Mouse (Mus musculus): ENCODE measurements around the gene Evx2. TPM values are rescaled to one million over a fixed set of nuclear protein-coding genes. Genes with fewer than 3 reads are reported as not detected.

Evx2 gene
- total RNA-seq, 2 experiments from 2014 or later = not detected

GRCm38 (mm10) chr2:74696442-74697335, 37.3 kb upstream of the Evx2 start:
- intact Hi-C loops (cut with DNase I) = loop anchor here (5.0 kb wide), 1 partner anchor 616 kb away; no protein-coding TSS in a partner anchor
- DNase-seq = no peak

DNA sequence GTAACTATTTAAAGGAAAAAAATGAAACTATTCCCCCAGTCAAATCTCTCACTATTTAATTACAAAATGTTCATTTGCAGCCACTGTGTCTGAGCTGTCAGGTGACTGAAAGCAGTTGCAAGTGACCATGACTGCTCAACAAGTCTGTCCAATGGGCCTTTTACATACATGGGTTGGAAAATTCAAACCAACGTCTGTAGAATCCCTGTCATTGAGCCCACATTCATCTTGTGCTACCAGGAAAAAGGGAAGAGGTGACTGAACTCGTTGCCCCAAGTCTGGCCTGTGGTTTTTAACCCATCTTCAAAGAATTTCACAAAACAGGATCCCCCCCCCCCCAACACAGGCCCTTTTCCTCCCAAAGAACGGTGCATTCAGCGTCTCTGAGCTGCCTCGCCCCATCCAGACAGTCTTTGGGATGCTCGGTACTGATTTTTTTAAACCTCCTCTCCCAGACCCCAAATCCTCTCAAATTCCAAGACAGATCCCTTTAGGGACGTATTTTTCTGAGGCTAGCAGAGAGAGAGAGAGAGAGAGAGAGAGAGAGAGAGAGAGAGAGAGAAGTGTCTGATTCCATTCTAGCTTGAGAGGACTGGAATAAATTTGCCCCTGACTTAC, 36.6 kb upstream of the Evx2 start:
- no peak for DNase-seq
- intact Hi-C loops (cut with DNase I) = loop anchor here (5.0 kb wide), 1 partner anchor 616 kb away; no protein-coding TSS in a partner anchor

GRCm38 (mm10) chr2:74695383-74695782, 36.0 kb upstream of the Evx2 start:
- intact Hi-C loops (cut with DNase I) = loop anchor here (5.0 kb wide), 1 partner anchor 617 kb away; no protein-coding TSS in a partner anchor
- DNase-seq = no peak

GRCm38 (mm10) chr2:74694066-74694465, 34.7 kb upstream of the Evx2 start:
- intact Hi-C loops (cut with DNase I) = no loop called here
- DNase-seq = no peak

DNA sequence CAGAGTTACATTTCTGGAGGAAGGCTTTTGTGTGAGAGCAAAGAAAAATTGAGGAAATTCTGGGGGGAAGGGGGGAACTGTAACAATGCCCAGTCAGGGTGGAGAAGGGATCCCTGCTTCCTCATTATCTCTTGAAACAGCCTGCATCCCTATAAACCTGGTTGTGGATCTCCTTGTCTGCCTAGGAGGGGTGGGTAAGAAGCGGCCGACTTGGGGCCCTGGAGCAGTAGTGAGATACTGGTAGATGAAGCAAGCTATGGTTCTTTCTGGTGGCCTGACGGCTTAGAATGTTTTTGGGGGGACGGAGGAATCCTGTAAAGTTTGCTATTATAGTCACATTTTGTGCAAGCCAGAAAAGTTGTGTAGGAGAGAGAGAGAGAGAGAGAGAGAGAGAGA, 34.1 kb upstream of the Evx2 start:
- intact Hi-C loops (cut with DNase I) = no loop called here
- DNase-seq = no peak

- intact Hi-C loops (cut with DNase I) = no loop called here
- DNase-seq = no peak
Observed at GRCm38 (mm10) chr2:74692808-74693431, 33.6 kb upstream of the Evx2 start.

DNA sequence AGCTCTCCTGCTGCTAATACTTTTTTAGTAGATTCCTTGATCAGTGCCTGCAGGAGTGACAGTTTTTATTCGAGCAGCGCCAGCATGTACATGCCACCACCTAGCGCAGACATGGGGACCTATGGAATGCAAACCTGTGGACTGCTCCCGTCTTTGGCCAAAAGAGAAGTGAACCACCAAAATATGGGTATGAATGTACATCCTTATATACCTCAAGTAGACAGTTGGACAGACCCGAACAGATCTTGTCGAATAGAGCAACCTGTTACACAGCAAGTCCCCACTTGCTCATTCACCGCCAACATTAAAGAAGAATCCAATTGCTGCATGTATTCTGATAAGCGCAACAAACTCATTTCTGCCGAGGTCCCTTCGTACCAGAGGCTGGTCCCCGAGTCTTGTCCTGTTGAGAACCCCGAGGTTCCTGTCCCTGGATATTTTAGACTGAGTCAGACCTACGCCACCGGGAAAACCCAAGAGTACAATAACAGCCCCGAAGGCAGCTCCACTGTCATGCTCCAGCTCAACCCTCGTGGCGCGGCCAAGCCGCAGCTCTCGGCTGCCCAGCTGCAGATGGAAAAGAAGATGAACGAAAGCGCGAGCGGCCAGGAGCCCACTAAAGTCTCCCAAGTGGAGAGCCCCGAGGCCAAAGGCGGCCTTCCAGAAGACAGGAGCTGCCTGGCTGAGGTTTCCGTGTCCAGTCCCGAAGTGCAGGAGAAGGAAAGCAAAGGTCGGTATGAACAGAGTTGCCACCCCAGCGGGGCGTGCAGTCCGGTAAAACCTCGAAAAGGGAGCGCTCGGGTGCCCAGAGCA, 32.8 kb upstream of the Evx2 start:
- no peak for DNase-seq
- intact Hi-C loops (cut with DNase I) = no loop called here

DNA sequence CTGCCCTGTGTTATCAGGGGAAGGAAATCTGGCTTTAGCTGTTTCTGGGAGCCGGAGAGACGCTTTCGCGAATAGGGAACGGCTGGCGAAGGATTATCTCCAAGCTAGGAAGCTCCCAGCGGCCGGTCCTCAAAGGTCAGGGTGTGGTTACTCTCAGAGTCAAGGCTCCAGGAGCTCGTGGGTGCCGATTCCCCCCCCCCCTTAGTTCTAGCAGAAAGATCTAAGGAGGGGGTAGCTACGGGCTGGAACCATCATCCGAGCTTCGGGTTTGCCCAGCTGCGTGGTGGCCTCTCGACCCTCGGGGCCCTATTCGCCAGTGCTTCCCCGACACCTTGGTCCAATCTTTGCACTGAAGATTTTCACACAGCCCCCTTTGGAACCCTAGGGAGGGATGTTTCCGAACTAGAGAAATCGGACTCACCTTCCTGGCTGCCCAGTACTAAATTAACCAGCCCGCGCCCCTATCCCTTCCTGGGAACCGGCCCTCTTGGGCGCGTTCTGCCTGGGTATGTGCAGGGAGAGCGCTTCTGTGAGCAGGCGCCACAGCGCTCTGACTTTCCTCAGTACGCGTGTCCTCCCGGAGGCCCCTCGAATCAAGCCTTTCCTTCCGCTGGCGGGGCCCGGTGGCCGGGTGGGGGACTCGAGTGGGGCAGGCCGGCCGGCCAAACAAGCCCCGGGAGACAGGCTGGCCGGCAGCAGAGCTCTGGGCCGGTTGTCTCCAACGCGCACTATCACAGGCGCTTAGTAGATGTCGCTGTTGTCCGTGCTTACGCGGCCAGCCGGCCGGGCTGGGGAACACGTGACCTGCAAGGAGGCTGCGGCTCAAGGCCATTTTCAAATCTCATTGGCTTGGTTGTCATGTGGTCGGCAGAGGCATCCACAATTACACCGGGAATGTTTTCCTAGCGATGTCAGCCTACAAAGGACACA, 31.9 kb upstream of the Evx2 start, which contains the start of gene Hoxd10:
TSS of gene Hoxd10 (plus strand) at position 903 of the 930 bp plus-strand sequence.
- peak in 1 of 2 experiments; percentile 74 for DNase-seq
- intact Hi-C loops (cut with DNase I) = no loop called here

- DNase-seq = no peak
- intact Hi-C loops (cut with DNase I) = no loop called here
Observed at GRCm38 (mm10) chr2:74690338-74690716, 31.0 kb upstream of the Evx2 start.

DNA sequence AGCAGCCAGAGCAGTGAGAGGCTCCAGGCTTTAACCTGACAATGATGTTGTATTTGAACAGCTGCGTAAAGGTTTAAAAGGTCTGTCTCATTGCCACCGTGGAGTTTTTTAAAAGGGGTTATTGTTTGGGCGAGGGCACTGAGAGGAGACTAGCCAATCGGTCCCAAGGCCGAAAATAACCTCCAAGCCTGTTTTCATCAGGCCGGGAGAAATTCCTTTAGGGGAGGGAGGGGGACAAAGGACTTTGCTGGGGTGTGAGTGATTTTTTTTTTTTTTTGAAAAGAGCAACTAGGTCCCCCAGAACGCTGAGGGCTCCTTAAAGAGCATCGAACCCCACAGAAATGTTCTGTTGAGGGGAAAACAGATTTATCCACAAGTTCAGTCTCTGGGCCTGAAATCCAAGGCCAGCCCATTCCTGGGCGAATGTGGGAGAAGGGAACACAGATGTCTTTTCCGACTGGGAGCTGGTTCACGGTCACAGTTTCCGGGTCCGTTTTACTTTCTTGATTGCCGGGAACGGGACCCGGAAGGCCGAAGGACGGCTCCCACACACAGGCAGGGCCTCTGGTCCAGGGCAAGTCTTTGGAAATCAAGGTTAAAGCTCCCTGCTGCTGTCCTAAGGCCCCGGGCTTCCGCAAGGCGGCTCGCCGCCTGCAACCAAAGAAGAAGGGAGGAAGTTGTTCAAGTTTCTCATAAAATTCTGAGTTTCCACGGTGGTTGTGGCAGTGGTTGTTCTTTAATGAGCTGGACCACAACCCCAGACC, 30.4 kb upstream of the Evx2 start:
- intact Hi-C loops (cut with DNase I) = no loop called here
- DNase-seq = no peak

DNA sequence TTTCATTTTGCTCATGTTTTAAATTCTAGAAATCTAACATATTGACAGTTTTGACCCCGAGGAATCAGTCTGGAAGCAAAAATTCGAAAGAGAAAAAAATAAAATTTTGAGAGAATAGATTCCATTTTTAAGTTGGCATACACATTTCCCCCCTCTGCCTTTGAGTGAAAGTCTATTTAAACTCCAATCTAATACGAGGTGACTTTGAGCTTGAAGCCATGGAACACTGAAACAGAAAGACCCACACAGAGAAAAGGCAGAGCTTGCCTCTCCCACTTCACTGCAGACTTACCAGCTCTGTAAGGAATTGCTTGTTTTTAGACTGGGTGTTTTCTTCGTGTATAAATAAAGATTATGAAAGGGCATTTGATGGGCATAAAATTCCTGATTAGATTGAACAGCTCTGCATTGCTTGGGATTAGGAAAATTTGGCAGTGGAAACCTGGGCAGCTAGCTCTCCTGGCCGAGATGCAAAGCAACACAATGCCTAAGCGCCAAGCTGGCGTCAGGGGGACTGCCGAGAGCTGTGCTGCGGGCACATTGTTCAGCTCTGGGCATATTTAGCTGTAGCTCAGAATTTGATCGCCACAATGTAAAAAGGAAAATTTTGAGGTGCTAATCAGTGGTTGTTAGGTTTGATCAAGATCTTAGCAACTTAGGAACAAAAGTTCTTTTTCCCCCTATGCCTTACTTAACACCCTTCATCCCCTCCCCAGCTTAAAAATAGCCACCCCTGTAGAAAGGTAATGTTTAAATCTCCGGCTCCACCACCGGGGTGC, 29.6 kb upstream of the Evx2 start:
- DNase-seq = no peak
- intact Hi-C loops (cut with DNase I) = no loop called here

DNA sequence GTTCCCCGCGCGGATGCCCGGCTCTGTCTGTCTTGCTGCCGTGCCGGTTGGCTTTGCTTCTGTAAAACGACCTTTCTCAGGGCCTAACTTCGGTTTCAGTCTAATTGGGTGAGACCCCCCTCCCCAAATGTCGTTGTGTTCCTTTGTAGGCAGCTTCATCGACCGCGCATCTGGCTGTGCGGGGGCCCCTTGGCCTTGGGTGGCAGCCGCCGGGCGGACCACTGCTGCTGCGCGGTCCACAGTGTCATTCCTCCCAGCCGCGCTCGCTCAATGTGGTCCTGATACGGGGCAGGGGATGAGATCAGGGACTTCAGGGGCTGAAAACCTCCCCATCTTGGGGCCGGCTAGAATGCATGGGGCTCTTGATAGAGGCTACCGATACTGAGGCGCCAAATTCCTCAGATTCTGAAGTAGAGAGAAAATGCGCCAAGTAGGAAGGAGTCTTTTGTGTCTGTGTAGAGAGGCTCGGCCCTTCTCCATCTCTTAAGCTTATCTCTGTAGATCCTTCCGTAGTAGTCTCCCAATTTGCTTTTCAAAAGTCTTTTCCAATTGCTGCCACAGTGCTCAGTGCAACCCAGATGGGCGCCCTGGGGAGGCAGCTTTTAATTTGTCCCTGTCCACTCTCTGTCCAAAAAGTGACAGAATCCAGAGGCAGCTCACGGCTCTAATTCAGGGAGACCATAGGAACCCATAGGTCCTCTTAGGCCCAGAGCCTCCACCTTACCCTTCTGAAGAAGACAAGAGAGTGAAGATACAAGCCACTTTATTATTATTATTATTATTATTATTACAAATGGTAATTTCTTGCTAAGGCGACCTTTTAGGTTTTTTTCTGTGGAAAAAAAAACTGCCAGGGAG, 28.6 kb upstream of the Evx2 start:
- DNase-seq = no peak
- intact Hi-C loops (cut with DNase I) = no loop called here

GRCm38 (mm10) chr2:74686988-74687697, 27.8 kb upstream of the Evx2 start:
- no peak for DNase-seq
- intact Hi-C loops (cut with DNase I) = no loop called here

GRCm38 (mm10) chr2:74686301-74686987, 27.1 kb upstream of the Evx2 start:
- DNase-seq = peak in 1 of 2 experiments; percentile 61
- intact Hi-C loops (cut with DNase I) = no loop called here

DNA sequence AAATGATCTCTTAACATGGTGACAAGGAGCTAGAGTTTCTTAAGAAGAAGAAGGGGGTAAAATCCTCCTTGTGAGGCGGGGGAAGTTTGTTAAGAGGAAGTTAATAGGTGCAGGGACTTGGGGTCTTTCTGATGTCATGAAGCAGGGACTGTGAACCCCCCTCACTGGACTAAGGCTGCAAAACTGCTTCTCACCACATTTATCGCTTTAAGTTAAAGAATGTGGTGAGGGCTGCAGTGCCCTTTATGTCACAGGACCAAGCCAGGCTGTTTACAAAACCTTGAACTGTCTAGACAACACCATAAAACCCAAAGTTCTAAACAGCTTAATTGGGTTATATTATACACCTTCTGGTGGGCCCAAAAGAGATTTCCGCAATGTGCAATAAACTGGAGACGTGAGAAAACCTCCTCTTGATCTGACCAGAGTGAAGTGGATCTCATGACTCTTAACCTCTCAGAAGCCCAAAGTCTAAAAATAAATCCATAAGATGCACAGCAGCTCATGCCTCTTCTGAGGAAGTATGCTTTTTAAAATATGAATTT, 25.8 kb upstream of the Evx2 start:
- no peak for DNase-seq
- intact Hi-C loops (cut with DNase I) = no loop called here

Measured in gastrocnemius, postnatal 36 days (tissue).